16 mouse cellular contexts compared by ENCODE assay signal in the genomic region with DNA sequence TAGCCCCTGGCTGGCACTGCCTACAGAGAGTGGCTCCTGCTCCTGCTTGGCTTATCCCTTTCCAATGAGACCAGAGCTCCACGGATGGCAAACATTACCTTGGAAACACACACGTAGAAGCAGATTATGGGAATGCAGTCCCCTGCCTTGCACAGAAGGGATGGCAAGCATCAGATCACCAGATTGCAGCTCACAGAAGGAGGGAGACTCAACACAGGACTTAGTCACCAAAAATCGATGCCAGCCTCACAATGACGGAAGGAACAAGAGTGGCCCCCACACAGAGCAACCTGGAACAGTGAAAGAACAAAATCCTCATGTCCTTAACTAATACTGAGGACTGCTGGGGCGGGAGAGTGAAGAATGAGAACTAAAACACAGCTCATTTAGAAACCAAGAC.
A peak's percentile ranks its signal among the peaks of the same experiment; 100 is the strongest.
DNase-seq lines count a peak whose midpoint lies in the region; ATAC-seq and TF ChIP-seq lines count a peak whose summit lies in the region.
"Had no signal": no experiment of that assay in that cellular context is flagged by ENCODE, and none has a peak within 500 bp of the region (broad histone marks: within the 10 kb centered on the region; RNA-seq: fewer than 3 reads in every experiment).

No protein-coding gene starts in this region.

- intact Hi-C loops in left cerebral cortex, postnatal 36 days (cut with DNase I) = no loop called here

- H3K4me3 ChIP-seq in layer of hippocampus, adult 2 months = no peak overlapping the region
- H3K4me3 ChIP-seq in midbrain, embryonic 11.5 days (ENCODE audit: low read depth, low read length) = no peak overlapping the region
- no peak overlapping the region for H3K4me3 ChIP-seq in heart, embryonic 11.5 days (ENCODE audit: low read depth, low read length)
- H3K4me3 ChIP-seq: heart, embryonic 13.5 days; hindbrain, embryonic 12.5 days; neural tube, embryonic 13.5 days had no signal

- 55% methylated on average over 5 of the region's 5 CpGs for WGBS in midbrain, embryonic 11.5 days
- 68% methylated on average over 5 of the region's 5 CpGs for WGBS in heart, embryonic 11.5 days (ENCODE audit: insufficient replicate concordance)

- no peak overlapping the region for H3K4me2 ChIP-seq in midbrain, embryonic 11.5 days
- no peak overlapping the region for H3K4me2 ChIP-seq in heart, embryonic 11.5 days
- H3K4me2 ChIP-seq: heart, embryonic 13.5 days; hindbrain, embryonic 12.5 days; liver, embryonic 11.5 days; neural tube, embryonic 13.5 days had no signal

- TF ChIP-seq CTCF in layer of hippocampus, adult 2 months (conservative IDR thresholded peaks at IDR 0.05) = no peak; the same call in 1 of the 2 replicates

- no peaks in the 10 kb centered on the region for H3K9me3 ChIP-seq in midbrain, embryonic 11.5 days (ENCODE audit: control insufficient read depth, low read length)
- no peaks in the 10 kb centered on the region for H3K9me3 ChIP-seq in heart, embryonic 11.5 days (replicated peaks; ENCODE audit: control insufficient read depth, low read length)
- H3K9me3 ChIP-seq: heart, embryonic 13.5 days; hindbrain, embryonic 12.5 days; neural tube, embryonic 13.5 days had no signal

- peak overlapping the region; percentile 52 for H3K27ac ChIP-seq in layer of hippocampus, adult 2 months
- H3K27ac ChIP-seq in midbrain, embryonic 11.5 days (ENCODE audit: low read depth, low read length) = no peak overlapping the region
- H3K27ac ChIP-seq in heart, embryonic 11.5 days (ENCODE audit: low read depth, low read length) = no peak overlapping the region
- H3K27ac ChIP-seq: heart, embryonic 13.5 days; hindbrain, embryonic 12.5 days; neural tube, embryonic 13.5 days had no signal

- peak; percentile 29 for DNase-seq in right cerebral cortex, adult 18-20 months
- no peak for DNase-seq in right cerebral cortex, postnatal 4 days
- DNase-seq in layer of hippocampus, adult 2 months (ENCODE audit: low spot score in 2 of 2) = peak; percentile 72 to 91
- peak; percentile 28 to 56 for DNase-seq in left cerebral cortex, postnatal 36 days (ENCODE audit: low spot score in 2 of 2)
- no peak for DNase-seq in spleen, postnatal 4 days (ENCODE audit: low spot score in 2 of 2)
- no peak for DNase-seq in midbrain, embryonic 11.5 days (ENCODE audit: low spot score, missing footprints)
- DNase-seq: adrenal gland, adult 2 months; gastrocnemius, postnatal 10 days; kidney, adult 18-20 months; lung, postnatal 14 days; midbrain, embryonic 14.5 days had no signal

- H3K9ac ChIP-seq in midbrain, embryonic 11.5 days (ENCODE audit: low read length) = no peak overlapping the region
- no peak overlapping the region for H3K9ac ChIP-seq in heart, embryonic 11.5 days (ENCODE audit: low read depth, low read length)
- H3K9ac ChIP-seq: heart, embryonic 13.5 days; hindbrain, embryonic 12.5 days; neural tube, embryonic 13.5 days had no signal

- no peak for ATAC-seq in midbrain, embryonic 11.5 days (ENCODE audit: low FRiP score)
- ATAC-seq in heart, embryonic 11.5 days (replicated peaks; ENCODE audit: insufficient number of reproducible peaks, low FRiP score, low TSS enrichment) = no peak

- H3K36me3 ChIP-seq in midbrain, embryonic 11.5 days (ENCODE audit: control insufficient read depth, insufficient read depth, low read length) = no peaks in the 10 kb centered on the region
- H3K36me3 ChIP-seq in heart, embryonic 11.5 days (ENCODE audit: control insufficient read depth, insufficient read depth, low read length) = no peaks in the 10 kb centered on the region
- H3K36me3 ChIP-seq: heart, embryonic 13.5 days; hindbrain, embryonic 12.5 days; neural tube, embryonic 13.5 days had no signal

- H3K4me1 ChIP-seq in midbrain, embryonic 11.5 days (ENCODE audit: control insufficient read depth, insufficient read depth, low read length) = no peaks in the 10 kb centered on the region
- H3K4me1 ChIP-seq in heart, embryonic 11.5 days (ENCODE audit: control insufficient read depth, insufficient read depth, low read length) = peaks cover 3% of the 10 kb centered on the region; the same call in 1 of the 2 replicates
- H3K4me1 ChIP-seq: hindbrain, embryonic 12.5 days; neural tube, embryonic 13.5 days had no signal

- H3K27me3 ChIP-seq in midbrain, embryonic 11.5 days (ENCODE audit: control insufficient read depth, insufficient read depth, low read length) = no peaks in the 10 kb centered on the region
- no peaks in the 10 kb centered on the region for H3K27me3 ChIP-seq in heart, embryonic 11.5 days (ENCODE audit: control insufficient read depth, insufficient read depth, low read length)
- H3K27me3 ChIP-seq: heart, embryonic 13.5 days; hindbrain, embryonic 12.5 days; neural tube, embryonic 13.5 days had no signal

Comparison
In these comparisons a context has a peak if more than half of its experiments do, and no peak if none do; other contexts are left out.
1. DNase-seq: peak in right cerebral cortex, adult 18-20 months (single experiment), layer of hippocampus, adult 2 months (2 of 2) and left cerebral cortex, postnatal 36 days (2 of 2); none in right cerebral cortex, postnatal 4 days (single experiment), spleen, postnatal 4 days (0 of 2) and midbrain, embryonic 11.5 days (single experiment).